Mouse (Mus musculus): ENCODE data around the gene Slc6a6. TPM values are rescaled to one million over a fixed set of nuclear protein-coding genes. Genes with fewer than 3 reads are reported as not detected.

Slc6a6 gene
- polyA plus RNA-seq, 1 experiment from 2014 or later: 423 TPM

GRCm38 (mm10) chr6:91700823-91701621 lies 17.2 kb downstream of the Slc6a6 start:
- no peak overlapping the region for H3K27ac ChIP-seq
- WGBS (ENCODE audit: missing documents): 95% methylated on average over 11 of the region's 11 CpGs
- H3K36me3 ChIP-seq (ENCODE audit: inconsistent target): peaks cover 68% of the 10 kb centered on the region
- H3K4me3 ChIP-seq (ENCODE audit: inconsistent target): no peak overlapping the region
- peaks cover 100% of the 10 kb centered on the region for H3K79me2 ChIP-seq (ENCODE audit: inconsistent target)

- Histone ChIP-seq H3K36me3 (ENCODE audit: inconsistent target) (peaks cover 76% of the 10 kb centered on the region), H3K27ac (no peak overlapping the region), H3K4me3 (ENCODE audit: inconsistent target) (no peak overlapping the region), H3K79me2 (ENCODE audit: inconsistent target) (peaks cover 100% of the 10 kb centered on the region)
- 83% methylated on average over 2 of the region's 2 CpGs for WGBS (ENCODE audit: missing documents)
Observed at GRCm38 (mm10) chr6:91703459-91703858, 19.6 kb downstream of the Slc6a6 start.

GRCm38 (mm10) chr6:91704446-91704845 lies 20.6 kb downstream of the Slc6a6 start:
- Histone ChIP-seq H3K4me3 (ENCODE audit: inconsistent target) (no peak overlapping the region), H3K79me2 (ENCODE audit: inconsistent target) (peaks cover 100% of the 10 kb centered on the region), H3K27ac (peak overlapping the region; percentile 67; the same call in 1 of the 2 replicates), H3K36me3 (ENCODE audit: inconsistent target) (peaks cover 73% of the 10 kb centered on the region)
- WGBS (ENCODE audit: missing documents): 86% methylated on average over 1 of the region's 1 CpGs

- Histone ChIP-seq H3K36me3 (ENCODE audit: inconsistent target) (peaks cover 61% of the 10 kb centered on the region), H3K4me3 (ENCODE audit: inconsistent target) (no peak overlapping the region), H3K27ac (peak overlapping the region; percentile 67), H3K79me2 (ENCODE audit: inconsistent target) (peaks cover 100% of the 10 kb centered on the region)
- 48% methylated on average over 4 of the region's 4 CpGs for WGBS (ENCODE audit: missing documents)
Observed at GRCm38 (mm10) chr6:91705651-91706050, 21.8 kb downstream of the Slc6a6 start.

GRCm38 (mm10) chr6:91706072-91706776 lies 22.4 kb downstream of the Slc6a6 start:
- H3K4me3 ChIP-seq (ENCODE audit: inconsistent target): no peak overlapping the region
- H3K79me2 ChIP-seq (ENCODE audit: inconsistent target): peaks cover 100% of the 10 kb centered on the region
- peaks cover 56% of the 10 kb centered on the region for H3K36me3 ChIP-seq (ENCODE audit: inconsistent target)
- WGBS (ENCODE audit: missing documents): 34% methylated on average over 13 of the region's 13 CpGs
- H3K27ac ChIP-seq: peak overlapping the region; percentile 67

GRCm38 (mm10) chr6:91707276-91707885 lies 23.5 kb downstream of the Slc6a6 start:
- no peak overlapping the region for H3K27ac ChIP-seq
- 64% methylated on average over 8 of the region's 8 CpGs for WGBS (ENCODE audit: missing documents)
- H3K36me3 ChIP-seq (ENCODE audit: inconsistent target): peaks cover 53% of the 10 kb centered on the region

GRCm38 (mm10) chr6:91707886-91708564 lies 24.2 kb downstream of the Slc6a6 start:
- H3K79me2 ChIP-seq (ENCODE audit: inconsistent target): peaks cover 86% of the 10 kb centered on the region
- no peak overlapping the region for H3K4me3 ChIP-seq (ENCODE audit: inconsistent target)
- H3K36me3 ChIP-seq (ENCODE audit: inconsistent target): peaks cover 47% of the 10 kb centered on the region
- H3K27ac ChIP-seq: no peak overlapping the region
- WGBS (ENCODE audit: missing documents): 92% methylated on average over 11 of the region's 11 CpGs

More at GRCm38 (mm10) chr6:91707276-91707885, 23.5 kb downstream of the Slc6a6 start:
- no peak overlapping the region for H3K4me3 ChIP-seq (ENCODE audit: inconsistent target)
- peaks cover 93% of the 10 kb centered on the region for H3K79me2 ChIP-seq (ENCODE audit: inconsistent target)

- H3K36me3 ChIP-seq (ENCODE audit: inconsistent target): peaks cover 38% of the 10 kb centered on the region
- no peak overlapping the region for H3K27ac ChIP-seq
- H3K4me3 ChIP-seq (ENCODE audit: inconsistent target): no peak overlapping the region
- H3K79me2 ChIP-seq (ENCODE audit: inconsistent target): peaks cover 85% of the 10 kb centered on the region
- no CpG with 5 or more reads among the region's 2 CpGs for WGBS (ENCODE audit: missing documents)
Observed at GRCm38 (mm10) chr6:91708919-91709318, 25.1 kb downstream of the Slc6a6 start.

- H3K4me3 ChIP-seq (ENCODE audit: inconsistent target): no peak overlapping the region
- peak overlapping the region; percentile 99 for H3K27ac ChIP-seq
- 91% methylated on average over 6 of the region's 6 CpGs for WGBS (ENCODE audit: missing documents)
- peaks cover 85% of the 10 kb centered on the region for H3K79me2 ChIP-seq (ENCODE audit: inconsistent target)
- peaks cover 35% of the 10 kb centered on the region for H3K36me3 ChIP-seq (ENCODE audit: inconsistent target)
Observed at GRCm38 (mm10) chr6:91710345-91710930, 26.6 kb downstream of the Slc6a6 start.

GRCm38 (mm10) chr6:91712097-91712854 lies 28.4 kb downstream of the Slc6a6 start:
- WGBS (ENCODE audit: missing documents): 22% methylated on average over 4 of the region's 4 CpGs
- H3K36me3 ChIP-seq (ENCODE audit: inconsistent target): peaks cover 22% of the 10 kb centered on the region
- H3K27ac ChIP-seq: peak overlapping the region; percentile 99

GRCm38 (mm10) chr6:91712855-91713331 lies 29.0 kb downstream of the Slc6a6 start:
- no peak overlapping the region for H3K4me3 ChIP-seq (ENCODE audit: inconsistent target)
- 0% methylated on average over 6 of the region's 10 CpGs for WGBS (ENCODE audit: missing documents)

More at GRCm38 (mm10) chr6:91712097-91712854, 28.4 kb downstream of the Slc6a6 start:
- Histone ChIP-seq H3K4me3 (ENCODE audit: inconsistent target) (no peak overlapping the region), H3K79me2 (ENCODE audit: inconsistent target) (peaks cover 82% of the 10 kb centered on the region)

GRCm38 (mm10) chr6:91713370-91713896 lies 29.6 kb downstream of the Slc6a6 start:
- Histone ChIP-seq H3K4me3 (ENCODE audit: inconsistent target) (no peak overlapping the region), H3K36me3 (ENCODE audit: inconsistent target) (peaks cover 11% of the 10 kb centered on the region), H3K27ac (peak overlapping the region; percentile 99), H3K79me2 (ENCODE audit: inconsistent target) (peaks cover 82% of the 10 kb centered on the region)
- 13% methylated on average over 5 of the region's 5 CpGs for WGBS (ENCODE audit: missing documents)

More at GRCm38 (mm10) chr6:91712855-91713331, 29.0 kb downstream of the Slc6a6 start:
- peaks cover 16% of the 10 kb centered on the region for H3K36me3 ChIP-seq (ENCODE audit: inconsistent target)
- H3K27ac ChIP-seq: peak overlapping the region; percentile 99
- H3K79me2 ChIP-seq (ENCODE audit: inconsistent target): peaks cover 82% of the 10 kb centered on the region

- 64% methylated on average over 7 of the region's 8 CpGs for WGBS (ENCODE audit: missing documents)
- Histone ChIP-seq H3K36me3 (ENCODE audit: inconsistent target) (peaks cover 24% of the 10 kb centered on the region), H3K79me2 (ENCODE audit: inconsistent target) (peaks cover 82% of the 10 kb centered on the region), H3K4me3 (ENCODE audit: inconsistent target) (no peak overlapping the region), H3K27ac (peak overlapping the region; percentile 99)
Observed at GRCm38 (mm10) chr6:91715023-91715422, 31.2 kb downstream of the Slc6a6 start.
